Mouse (Mus musculus) ES-E14 (cell line): ENCODE measurements around the gene Zfp641.

Experiments
- CHD2 ChIP-seq: IDR thresholded peaks from 2 replicates; pipeline ENCODE4 v1.6.1; 2014; ENCODE audit warnings: mild to moderate bottlenecking, low read depth, low read length, inconsistent platforms
- HCFC1 ChIP-seq: IDR thresholded peaks from 2 replicates; pipeline ENCODE4 v1.6.1; 2012; ENCODE audit warnings: low read length, inconsistent platforms, borderline replicate concordance; ENCODE audit not compliant: insufficient read depth
- MAFK ChIP-seq: IDR thresholded peaks from 2 replicates; pipeline ENCODE4 v1.6.1; 2014; ENCODE audit warnings: mild to moderate bottlenecking, low read depth, low read length, inconsistent platforms; ENCODE audit not compliant: insufficient read depth
- ZC3H11A ChIP-seq: IDR thresholded peaks from 2 replicates; pipeline ENCODE4 v1.6.1; 2012; ENCODE audit warnings: low read depth, mild to moderate bottlenecking, inconsistent platforms, low read length, borderline replicate concordance
- ZNF384 ChIP-seq: IDR thresholded peaks from 2 replicates; pipeline ENCODE4 v1.6.1; 2012; ENCODE audit warnings: low read depth, low read length, inconsistent platforms

DNA sequence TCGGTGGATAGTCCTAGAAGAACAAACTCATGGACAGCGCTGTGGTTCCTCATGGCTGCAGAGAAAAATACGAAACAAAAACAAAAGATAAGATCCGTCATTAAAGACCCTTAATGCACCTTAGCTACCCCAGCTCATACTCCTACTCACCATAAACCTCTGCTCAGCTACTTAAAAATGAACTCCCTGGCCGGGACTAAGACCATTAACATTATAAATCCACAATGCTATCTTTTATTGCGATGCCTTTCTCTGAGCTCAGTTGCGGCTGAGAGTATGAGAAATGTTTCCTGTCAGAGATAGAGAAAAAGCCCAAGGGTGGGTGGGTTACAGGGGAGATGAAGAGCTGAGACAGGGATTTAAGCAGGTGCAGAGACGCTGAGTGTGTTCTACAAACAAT lies 44.9 kb upstream of the Zfp641 start, which contains the start of gene Olfr284:
- TF ChIP-seq ZNF384 (no peak), MAFK (no peak), ZC3H11A (no peak), CHD2 (no peak), HCFC1 (no peak)
